Mouse (Mus musculus) liver, embryonic 14.5 days (tissue): ENCODE measurements at regions not wholly inside any gene's neighbourhood (a gene's known extent, or its start where the extent isn't known, plus 50 kb on each side); places are given as distances from the start of the nearest gene placed in this dataset.
"Not testable (repeated sequence)": the region's sequence is repeated elsewhere in the genome, so short reads cannot be mapped to it uniquely, and the experiment has no call there.

Experiments
- ATAC-seq: fragments of 200-750 bp; cut with Nextera tagmentation; 2 replicates; pipeline ENCODE4 v1.8.0; 2017; ENCODE audit warnings: moderate number of reproducible peaks, mild to moderate bottlenecking, moderate library complexity; ENCODE audit not compliant: insufficient read depth
- DNase-seq, 3 experiments: peaks; one replicate each; pipeline ENCODE4 v3.0.0-alpha.2; 2012 to 2013; ENCODE audit warnings: low read depth in 3 of 3, low spot score in 3 of 3
- H3K27ac ChIP-seq: fragments of 300-500 bp; sonication (generic); 2 replicates; pipeline ENCODE4 v1.5.1; 2014; ENCODE audit warnings: moderate library complexity, mild to moderate bottlenecking, control low read depth, inconsistent platforms
- H3K27me3 ChIP-seq: fragments of 300-500 bp; sonication (generic); 2 replicates; pipeline ENCODE4 v1.6.1; 2014; ENCODE audit warnings: mild to moderate bottlenecking, low read length, moderate library complexity; ENCODE audit not compliant: control insufficient read depth, insufficient read depth
- H3K36me3 ChIP-seq: fragments of 300-500 bp; sonication (generic); replicated peaks from 2 replicates; pipeline ENCODE4 v1.6.1; 2014; ENCODE audit warnings: low read depth; ENCODE audit not compliant: control insufficient read depth, insufficient read depth
- H3K4me1 ChIP-seq, 2 experiments: fragments of 200-500 bp in 1 of 2; fragments of 300-500 bp in 1 of 2; sonication (generic) in 1 of 2; replicated peaks; 2 replicates each; pipeline ENCODE4 v1.6.1; 2012 to 2014; ENCODE audit warnings: antibody characterized with exemption in 1 of 2, inconsistent platforms in 1 of 2, low read length in 1 of 2; ENCODE audit not compliant: control insufficient read depth in 2 of 2, insufficient read depth in 2 of 2
- H3K4me2 ChIP-seq: fragments of 300-500 bp; sonication (generic); 2 replicates; pipeline ENCODE4 v1.6.1; 2014; ENCODE audit warnings: low read depth, mild to moderate bottlenecking, control low read depth, moderate library complexity
- H3K4me3 ChIP-seq, 2 experiments: fragments of 200-500 bp in 1 of 2; fragments of 300-500 bp in 1 of 2; sonication (generic) in 1 of 2; 2 replicates each; pipeline ENCODE4 v1.5.1; 2012 to 2014; ENCODE audit warnings: low read depth in 2 of 2, low read length in 2 of 2, mild to moderate bottlenecking in 2 of 2, control low read depth in 1 of 2, inconsistent platforms in 1 of 2, moderate library complexity in 1 of 2; ENCODE audit not compliant: insufficient read depth in 1 of 2
- H3K9ac ChIP-seq: fragments of 300-500 bp; sonication (generic); replicated peaks from 2 replicates; pipeline ENCODE4 v1.6.1; 2014; ENCODE audit warnings: mild to moderate bottlenecking, control low read depth, moderate library complexity
- H3K9me3 ChIP-seq: fragments of 300-500 bp; sonication (generic); 2 replicates; pipeline ENCODE4 v1.6.1; 2016; ENCODE audit warnings: low read length, mixed read lengths; ENCODE audit not compliant: control insufficient read depth
- CTCF ChIP-seq: IDR thresholded peaks from 2 replicates; pipeline ENCODE4 v1.5.1; 2016; ENCODE audit warnings: antibody characterized with exemption, low read depth, control low read depth
- EP300 ChIP-seq: IDR thresholded peaks from 2 replicates; pipeline ENCODE4 v1.6.1; 2016; ENCODE audit warnings: antibody characterized with exemption, low read depth
- WGBS: fragments of 180-500 bp; shearing (Covaris S2); extraction: QIAGEN DNeasy Blood & Tissue Kit; methylation state at CpG from one replicate; pipeline ENCODE4 v1.1.7; 2014; ENCODE audit not compliant: insufficient replicate concordance; 5-methylcytosine and 5-hydroxymethylcytosine counted together

DNA sequence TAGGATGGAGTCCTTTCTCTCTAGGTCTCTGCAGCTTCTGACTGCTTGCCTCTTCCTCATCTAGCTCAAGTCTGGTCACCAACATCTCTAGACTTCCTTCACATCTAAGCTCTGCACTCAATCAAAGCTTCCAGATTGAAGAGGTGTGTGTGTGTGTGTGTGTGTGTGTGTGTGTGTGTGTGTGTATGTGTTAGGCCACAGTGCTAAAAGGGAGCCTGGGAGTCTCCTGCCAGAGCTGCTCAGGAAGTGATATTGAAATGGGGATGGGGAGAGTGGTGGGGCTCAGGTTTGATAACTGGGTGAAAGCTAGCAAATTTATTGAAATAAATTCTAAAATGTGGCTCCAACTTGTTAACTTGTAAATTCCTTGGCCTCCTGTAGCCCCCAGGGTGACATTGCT, 73.3 kb downstream of the Gm31371 start:
- H3K9ac ChIP-seq, H3K4me1 ChIP-seq, H3K27me3 ChIP-seq, H3K4me2 ChIP-seq, H3K36me3 ChIP-seq, ATAC-seq, H3K4me3 ChIP-seq, H3K9me3 ChIP-seq, DNase-seq, H3K27ac ChIP-seq: not testable (repeated sequence)

GRCm38 (mm10) chr8:19979536-19980345, 76.5 kb downstream of the Gm31371 start:
- peak overlapping the region; percentile 61 for H3K9ac ChIP-seq
- peak; percentile 92 for TF ChIP-seq CTCF
- no peak for TF ChIP-seq EP300
- H3K4me1 ChIP-seq: no peaks in the 10 kb centered on the region
- H3K4me3 ChIP-seq: peak overlapping the region; percentile 54 to 60
- 7% methylated on average over 42 of the region's 42 CpGs for WGBS
- H3K27me3 ChIP-seq: no peaks in the 10 kb centered on the region
- peak overlapping the region; percentile 70 for H3K4me2 ChIP-seq
- H3K27ac ChIP-seq: no peak overlapping the region
- DNase-seq: peak; percentile 49 to 68 (median 51)
- no peaks in the 10 kb centered on the region for H3K36me3 ChIP-seq
- ATAC-seq: peak; percentile 89
- H3K9me3 ChIP-seq: no peaks in the 10 kb centered on the region

DNA sequence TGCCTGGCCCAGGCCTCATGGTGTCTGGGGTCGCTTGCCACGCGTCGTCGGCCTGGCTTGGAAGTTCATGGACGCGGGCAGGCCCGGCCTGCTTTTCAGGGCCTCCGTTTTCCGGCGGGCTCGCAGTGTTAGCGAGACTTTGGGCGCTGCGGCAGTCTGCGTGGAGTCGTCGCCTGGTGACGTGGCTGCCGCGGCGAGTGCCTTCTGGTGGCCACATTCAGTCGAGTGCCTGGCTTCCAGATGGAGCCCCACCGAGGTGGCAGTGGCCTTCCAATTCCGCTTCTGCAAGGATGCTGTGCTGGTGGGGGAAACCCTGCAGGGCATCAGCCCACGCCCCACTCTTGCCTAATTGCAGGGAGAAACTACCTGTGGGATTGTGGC, 77.1 kb downstream of the Gm31371 start:
- WGBS: 21% methylated on average over 26 of the region's 26 CpGs

GRCm38 (mm10) chr8:20008106-20008505, 104.9 kb downstream of the Gm31371 start:
- not testable (repeated sequence) for H3K36me3 ChIP-seq, DNase-seq, ATAC-seq, H3K27ac ChIP-seq, H3K4me1 ChIP-seq, H3K9me3 ChIP-seq, H3K27me3 ChIP-seq, H3K4me2 ChIP-seq, H3K9ac ChIP-seq, H3K4me3 ChIP-seq
- 64% methylated on average over 3 of the region's 3 CpGs for WGBS

More for the DNA sequence above, 77.1 kb downstream of the Gm31371 start:
- H3K9me3 ChIP-seq, DNase-seq, H3K4me1 ChIP-seq, H3K36me3 ChIP-seq, H3K27me3 ChIP-seq, H3K27ac ChIP-seq: not testable (repeated sequence)
- ATAC-seq: peak; percentile 26; the same call in 1 of the 2 replicates
- H3K4me2 ChIP-seq: peak overlapping the region; percentile 70
- H3K9ac ChIP-seq: peak overlapping the region; percentile 61
- H3K4me3 ChIP-seq: peak overlapping the region; percentile 54 to 60

DNA sequence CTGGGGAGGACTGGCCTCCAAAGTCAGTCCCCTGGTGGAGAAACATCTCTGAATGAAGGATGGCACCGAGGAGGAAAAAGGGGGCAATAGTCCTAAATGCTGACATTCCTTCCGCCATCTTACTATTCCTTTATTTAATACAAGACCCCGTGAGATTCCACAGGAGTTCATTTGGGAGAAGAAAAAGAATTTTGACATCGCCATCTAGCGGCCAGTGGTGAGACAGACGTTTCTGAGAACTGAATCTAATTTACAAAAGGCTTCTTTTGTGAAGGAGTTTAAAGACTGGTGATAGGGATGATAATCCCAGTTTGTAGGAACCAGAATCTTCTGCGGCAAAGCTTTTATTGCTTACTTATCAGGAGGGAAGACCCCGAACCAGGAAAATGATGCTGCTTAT, 107.8 kb downstream of the Gm31371 start:
- H3K4me1 ChIP-seq, H3K27ac ChIP-seq, H3K4me2 ChIP-seq, H3K36me3 ChIP-seq, H3K27me3 ChIP-seq, ATAC-seq, H3K9ac ChIP-seq, H3K9me3 ChIP-seq, H3K4me3 ChIP-seq: not testable (repeated sequence)
- peak in 1 of 3 experiments; percentile 33 for DNase-seq
- 48% methylated on average over 8 of the region's 8 CpGs for WGBS
- peak; percentile 28; the same call in 1 of the 2 replicates for TF ChIP-seq CTCF
